Mouse (Mus musculus): Measurements from ENCODE around the gene Oaz3.

The Oaz3 gene

DNA sequence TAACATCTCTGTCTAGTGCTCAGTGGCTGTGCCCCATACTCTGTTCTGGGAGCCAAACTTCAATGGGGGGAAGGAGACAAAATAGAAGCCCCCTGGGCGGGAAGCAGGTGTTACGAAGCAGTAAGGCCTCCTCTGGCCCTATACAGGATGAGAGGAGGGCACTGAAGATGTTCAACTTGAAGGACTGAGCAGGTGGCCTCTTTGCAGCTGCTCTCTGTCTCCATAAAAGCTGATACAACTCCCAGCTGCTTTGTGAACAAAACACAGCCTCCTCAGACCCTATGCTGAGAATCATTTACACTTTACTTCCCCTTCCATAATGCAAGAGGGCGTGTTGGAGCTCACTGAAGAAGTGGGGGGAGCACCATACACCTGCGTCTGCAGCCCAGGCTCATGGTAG is 57.0 kb downstream of the Oaz3 start:
- DNase-seq: no peak

DNA sequence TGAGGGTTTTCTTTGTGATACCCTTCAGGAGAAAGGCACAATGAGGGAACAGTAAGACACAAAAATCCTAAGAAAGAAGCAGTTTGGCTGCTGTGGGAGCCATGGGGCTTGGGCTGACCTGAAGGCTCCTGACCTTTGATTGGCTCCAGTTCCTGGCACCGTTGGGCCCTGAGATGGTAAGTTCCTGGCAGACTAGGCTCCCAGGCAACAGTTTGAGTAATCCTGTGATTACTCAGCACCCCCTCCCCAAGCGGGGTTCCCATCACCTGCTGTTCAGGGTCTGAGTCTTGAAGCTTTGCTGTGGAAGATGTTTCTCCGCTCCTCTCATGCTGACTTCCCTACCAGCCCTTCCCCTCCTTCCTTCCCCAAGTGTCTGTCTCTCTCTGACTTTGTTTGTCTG is 60.2 kb downstream of the Oaz3 start:
- DNase-seq: no peak

Measured in cerebellum, adult 11 months (tissue).